19 mouse cellular contexts compared by ENCODE assay signal in genomic region chr10:21270905-21271304, GRCm38 (mm10).
"Had no signal": no experiment of that assay in that cellular context is flagged by ENCODE, and none has a peak within 500 bp of the region (broad histone marks: within the 10 kb centered on the region; RNA-seq: fewer than 3 reads in every experiment).

No protein-coding gene starts in this region.

- H3K9me3 ChIP-seq: midbrain, embryonic 10.5 days; midbrain, embryonic 12.5 days; neural tube, embryonic 13.5 days; neural tube, embryonic 15.5 days had no signal

- H3K36me3 ChIP-seq: midbrain, embryonic 10.5 days; midbrain, embryonic 12.5 days; neural tube, embryonic 13.5 days; neural tube, embryonic 15.5 days had no signal

- H3K4me1 ChIP-seq: midbrain, embryonic 12.5 days; neural tube, embryonic 13.5 days; neural tube, embryonic 15.5 days had no signal

- H3K4me3 ChIP-seq: midbrain, embryonic 10.5 days; midbrain, embryonic 12.5 days; myocyte; neural tube, embryonic 13.5 days; neural tube, embryonic 15.5 days had no signal

- H3K27ac ChIP-seq: midbrain, embryonic 10.5 days; midbrain, embryonic 12.5 days; neural tube, embryonic 13.5 days; neural tube, embryonic 15.5 days had no signal

- DNase-seq: lung, adult 18-20 months; lung, embryonic 14.5 days; lung, postnatal 10 days; lung, postnatal 4 days; midbrain, embryonic 14.5 days; retina, postnatal 1 day; right cerebral cortex, adult 18-20 months; right cerebral cortex, postnatal 25 days; right cerebral cortex, postnatal 4 days; spleen, adult 18-20 months; thymus, adult 18-20 months; thymus, postnatal 14 days; thymus, postnatal 36 days had no signal

- ATAC-seq: midbrain, embryonic 16.5 days had no signal

- H3K27me3 ChIP-seq: midbrain, embryonic 12.5 days; neural tube, embryonic 13.5 days; neural tube, embryonic 15.5 days had no signal

- H3K9ac ChIP-seq: lung, embryonic 14.5 days; midbrain, embryonic 12.5 days; neural tube, embryonic 13.5 days; neural tube, embryonic 15.5 days had no signal

- H3K4me2 ChIP-seq: lung, embryonic 14.5 days; midbrain, embryonic 12.5 days; neural tube, embryonic 13.5 days; neural tube, embryonic 15.5 days had no signal
